9 mouse cellular contexts compared by ENCODE assay signal in the genomic region with DNA sequence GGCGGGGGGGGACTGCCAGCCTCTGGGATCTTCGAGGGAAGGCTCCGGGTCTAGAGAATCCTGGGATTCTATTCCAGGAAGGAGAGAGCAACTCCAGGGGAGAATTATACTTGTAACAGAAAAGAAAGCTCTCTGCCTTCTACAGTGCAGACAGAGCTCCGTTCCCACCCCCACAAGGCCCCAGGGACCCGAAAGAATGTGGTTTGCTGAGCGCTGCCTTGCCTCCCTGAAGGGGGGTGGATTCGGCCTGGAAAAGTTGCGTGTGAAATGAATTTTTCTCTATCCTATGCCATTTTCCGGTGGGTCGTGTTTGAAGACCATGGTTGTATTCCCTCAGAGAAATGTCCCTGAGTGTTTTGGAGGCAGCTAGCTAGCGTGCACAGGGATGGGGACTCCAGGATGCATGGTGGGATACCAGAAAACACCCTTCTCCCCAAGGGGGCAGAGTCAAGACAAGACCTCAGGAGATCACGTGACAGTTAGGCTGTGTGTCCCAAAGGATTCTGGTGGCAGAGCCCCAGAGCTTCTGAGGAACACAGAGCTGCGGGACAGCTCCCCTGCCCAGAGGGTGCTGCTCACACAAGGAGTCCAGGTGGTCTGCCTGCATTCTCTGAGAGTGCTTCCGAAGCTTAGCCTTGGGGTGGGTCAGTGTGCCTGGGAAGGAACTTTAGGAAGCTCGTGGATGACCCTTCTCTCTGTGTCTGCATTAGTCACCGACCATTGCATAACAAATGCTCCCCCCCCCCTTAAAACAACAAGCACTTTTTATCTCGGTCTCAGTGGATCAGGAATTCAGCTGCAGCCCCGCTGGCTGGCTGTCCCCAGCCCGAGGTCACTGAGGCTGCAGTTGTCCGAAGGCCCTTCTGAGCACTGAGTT. TPM values are rescaled to one million over a fixed set of nuclear protein-coding genes. Genes with fewer than 3 reads are reported as not detected.
DNase-seq lines count a peak whose midpoint lies in the region; ATAC-seq and TF ChIP-seq lines count a peak whose summit lies in the region.
"Had no signal": no experiment of that assay in that cellular context is flagged by ENCODE, and none has a peak within 500 bp of the region (broad histone marks: within the 10 kb centered on the region; RNA-seq: fewer than 3 reads in every experiment).

No protein-coding gene starts in this region.

- H3K4me3 ChIP-seq in embryonic fibroblast, embryonic 13.5 days (ENCODE audit: insufficient read depth, low read length) = no peak overlapping the region
- peak overlapping the region; percentile 11 for H3K4me3 ChIP-seq in heart, embryonic 16.5 days (ENCODE audit: low read length)

- H3K9ac ChIP-seq in heart, embryonic 16.5 days (ENCODE audit: low read length) = peak overlapping the region; percentile 67

- intact Hi-C loops in left cerebral cortex, postnatal 36 days (cut with DNase I) = no loop called here

- no peak for TF ChIP-seq CTCF in embryonic fibroblast, embryonic 13.5 days (IDR thresholded peaks at IDR 0.05; ENCODE audit: borderline replicate concordance, insufficient read depth, low read length)

- no peaks in the 10 kb centered on the region for H3K36me3 ChIP-seq in heart, embryonic 16.5 days (ENCODE audit: control insufficient read depth, insufficient read depth)

- H3K9me3 ChIP-seq in heart, embryonic 16.5 days (replicated peaks; ENCODE audit: control insufficient read depth, low read length) = no peaks in the 10 kb centered on the region

- ATAC-seq in heart, embryonic 16.5 days (replicated peaks; ENCODE audit: extremely low read depth, insufficient read depth, low FRiP score) = peak; percentile 29; the same call in 1 of the 2 replicates
- ATAC-seq in inflammation-experienced regulatory T-cells, adult 6 months = no peak

- peak; percentile 50 for DNase-seq in kidney, adult 11 months
- DNase-seq in kidney, adult 8-10 months = no peak
- DNase-seq in kidney, postnatal 25 days = peak; percentile 64 to 83
- peak; percentile 61 for DNase-seq in mesoderm, embryonic 11.5 days (ENCODE audit: low read depth, low spot score)
- no peak for DNase-seq in left cerebral cortex, postnatal 36 days (ENCODE audit: low spot score in 2 of 2)

- peaks cover 26% of the 10 kb centered on the region for H3K4me1 ChIP-seq in embryonic fibroblast, embryonic 13.5 days (ENCODE audit: control insufficient read depth, insufficient read depth, low read length)
- peaks cover 38% of the 10 kb centered on the region for H3K4me1 ChIP-seq in heart, embryonic 16.5 days (ENCODE audit: control insufficient read depth, insufficient read depth, low read length)

- 9% methylated on average over 19 of the region's 20 CpGs for WGBS in heart, embryonic 16.5 days

- peak overlapping the region; percentile 94 for H3K27ac ChIP-seq in embryonic fibroblast, embryonic 13.5 days (ENCODE audit: insufficient read depth, low read length)
- peak overlapping the region; percentile 84 for H3K27ac ChIP-seq in heart, embryonic 16.5 days (ENCODE audit: low read length)

- H3K27me3 ChIP-seq in heart, embryonic 16.5 days (ENCODE audit: control insufficient read depth, insufficient read depth, low read length) = no peaks in the 10 kb centered on the region
- H3K27me3 ChIP-seq: CH12.LX had no signal

- peak overlapping the region; percentile 47 for H3K4me2 ChIP-seq in heart, embryonic 16.5 days (ENCODE audit: low read depth, low read length)

- TF ChIP-seq POLR2A in embryonic fibroblast, embryonic 13.5 days (IDR thresholded peaks at IDR 0.05; ENCODE audit: low read depth, low read length) = peak; percentile 49

RNA-seq across cellular contexts. Expression of gene Cstad, which starts 6.4 kb away (rescaled TPM):
- polyA plus RNA-seq in embryonic fibroblast, embryonic 13.5 days (2011; ENCODE audit: insufficient read length, low read depth, missing spikeins) = 2.8 and 3.4 TPM in 2 replicates
- polyA plus RNA-seq in heart, embryonic 16.5 days (2015; fragmentation: Nextera tagmentation; extraction: Ambion mirVana) = 1.4 TPM in 2 replicates
- total RNA-seq in left cerebral cortex, postnatal 36 days (2021) = 1 to 10 TPM; 3.9 to 8.0 TPM
- 1 to 10 TPM; 3.0 to 8.3 (median 4.3) TPM for polyA plus RNA-seq in inflammation-experienced regulatory T-cells, adult 6 months (2017; shearing (Covaris generic))

Comparison
In these comparisons a context has a peak if more than half of its experiments do, and no peak if none do; other contexts are left out.
1. DNase-seq: peak in kidney, adult 11 months (single experiment), kidney, postnatal 25 days (2 of 2) and mesoderm, embryonic 11.5 days (single experiment); none in kidney, adult 8-10 months (0 of 2) and left cerebral cortex, postnatal 36 days (0 of 2).